Mouse (Mus musculus) G1E (cell line): ENCODE measurements around the gene Pla2g15. TPM values are rescaled to one million over a fixed set of nuclear protein-coding genes. Genes with fewer than 3 reads are reported as not detected.

Experiments used
- ATAC-seq: 2 replicates; pipeline ENCODE4 v1.8.0; 2016; ENCODE audit warnings: mild to moderate bottlenecking; ENCODE audit not compliant: insufficient number of reproducible peaks, poor library complexity, low FRiP score, severe bottlenecking; ENCODE audit errors: extremely low read depth
- DNase-seq: peaks from one replicate; pipeline ENCODE4 v3.0.0; 2012; ENCODE audit warnings: low spot score
- H3K27me3 ChIP-seq: 2 replicates; pipeline ENCODE4 v1.6.1; 2012; ENCODE audit warnings: mild to moderate bottlenecking, low read length, inconsistent platforms; ENCODE audit not compliant: insufficient read depth
- H3K36me3 ChIP-seq: replicated peaks from 2 replicates; pipeline ENCODE3; 2012; ENCODE audit warnings: mild to moderate bottlenecking, inconsistent platforms
- H3K4me1 ChIP-seq: 2 replicates; pipeline ENCODE4 v1.6.1; 2012; ENCODE audit warnings: low read depth, low read length, inconsistent platforms, mixed read lengths; ENCODE audit not compliant: insufficient read depth
- H3K4me3 ChIP-seq: 2 replicates; pipeline ENCODE4 v1.5.1; 2012; ENCODE audit warnings: low read depth, mild to moderate bottlenecking, inconsistent platforms, low read length, moderate library complexity, mixed read lengths
- H3K9me3 ChIP-seq: replicated peaks from 2 replicates; pipeline ENCODE4 v1.6.1; 2012; ENCODE audit warnings: inconsistent platforms
- CTCF ChIP-seq: IDR thresholded peaks from 2 replicates; pipeline ENCODE4 v1.5.1; 2012; ENCODE audit warnings: low read depth, low read length, inconsistent platforms, mixed read lengths
- GATA1 ChIP-seq: IDR thresholded peaks from 2 replicates; pipeline ENCODE4 v1.6.1; 2012; ENCODE audit warnings: borderline replicate concordance, low read length, inconsistent platforms, mixed read lengths
- GATA2 ChIP-seq: IDR thresholded peaks from 2 replicates; pipeline ENCODE4 v1.6.1; 2012; ENCODE audit warnings: low read depth, low read length, inconsistent platforms, borderline replicate concordance
- POLR2AphosphoS5 ChIP-seq: IDR thresholded peaks from 2 replicates; pipeline ENCODE4 v1.6.1; 2012; ENCODE audit warnings: low read depth, low read length, inconsistent platforms; ENCODE audit not compliant: insufficient replicate concordance
- TAL1 ChIP-seq: conservative IDR thresholded peaks from 2 replicates; pipeline ENCODE4 v1.6.1; 2012; ENCODE audit warnings: low read depth, low read length, inconsistent platforms, mixed read lengths
- polyA plus RNA-seq: library from polyadenylated mRNA; stranded (reverse); fragments of >175 nt; gene quantifications from 2 replicates; pipeline ENCODE4 v1.2.3, GENCODE M21; 2012
- total RNA-seq, 2 experiments: library from RNA; stranded (forward) in 1 of 2; stranded (reverse) in 1 of 2; fragments of 200-1000 nt in 1 of 2; fragments of >200 nt in 1 of 2; fragmentation: Nextera tagmentation in 1 of 2; gene quantifications; 2 replicates each; pipeline ENCODE4 v1.2.3; 2014 to 2017

Gene Pla2g15
- total and polyA plus RNA-seq, 3 experiments, result 0.39 to 0.55 TPM; not detected in 1

DNA sequence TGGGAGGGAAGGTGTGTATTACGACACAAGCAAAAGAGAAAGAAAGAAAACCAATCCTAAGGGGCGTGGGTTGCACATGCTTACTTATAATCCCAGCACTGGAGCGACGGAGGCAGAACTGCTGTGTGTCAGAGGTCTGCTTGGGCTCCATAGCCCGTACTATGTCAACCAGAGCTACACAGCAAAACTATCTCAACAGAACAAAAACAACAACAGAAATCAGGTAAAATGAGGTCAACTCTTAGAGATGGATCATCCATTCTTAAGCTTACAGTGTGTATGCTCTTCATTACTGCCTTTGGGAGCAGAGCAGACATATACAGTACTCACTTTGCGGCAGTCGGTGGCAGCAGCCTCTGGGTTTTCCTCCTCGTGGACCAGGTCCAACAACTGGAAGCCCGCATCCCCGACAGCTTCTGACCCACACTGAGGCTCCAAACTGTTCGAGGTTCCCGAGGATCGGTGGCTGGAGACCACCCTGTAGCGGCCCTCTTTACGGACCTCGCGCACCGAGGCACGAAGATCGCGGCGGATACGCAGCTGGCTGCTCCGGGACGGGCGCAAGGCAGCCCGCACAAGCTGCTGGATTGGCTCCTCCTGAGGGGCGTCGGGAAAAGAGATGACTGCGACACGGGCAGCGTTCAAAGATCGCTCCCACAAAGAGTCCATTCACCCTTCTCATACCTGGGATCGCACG is 60.0 kb downstream of the Pla2g15 start:
- Histone ChIP-seq H3K9me3 (no peaks in the 10 kb centered on the region), H3K36me3 (peaks cover 58% of the 10 kb centered on the region), H3K4me1 (peaks cover 30% of the 10 kb centered on the region), H3K4me3 (peak overlapping the region; percentile 86), H3K27me3 (no peaks in the 10 kb centered on the region)
- DNase-seq (peak; percentile 43), ATAC-seq (peak; percentile 18; the same call in 1 of the 2 replicates)
- TF ChIP-seq GATA2, result no peak
- no peak for TF ChIP-seq POLR2AphosphoS5
- no peak for TF ChIP-seq TAL1
- no peak for TF ChIP-seq GATA1
- TF ChIP-seq CTCF, result no peak

- Histone ChIP-seq H3K27me3 (no peaks in the 10 kb centered on the region), H3K4me1 (peaks cover 30% of the 10 kb centered on the region), H3K9me3 (no peaks in the 10 kb centered on the region), H3K4me3 (peak within 1 kb of the TSS; percentile 86), H3K36me3 (peaks cover 59% of the 10 kb centered on the region)
- TF ChIP-seq CTCF, result no peak
- TF ChIP-seq GATA1, result no peak
- no peak for TF ChIP-seq POLR2AphosphoS5
- no peak for TF ChIP-seq TAL1
- TF ChIP-seq GATA2, result no peak
- ATAC-seq (peak; percentile 73), DNase-seq (peak; percentile 91)
Observed at GRCm38 (mm10) chr8:106210821-106211345, 60.7 kb downstream of the Pla2g15 start, which contains the start of the genes Slc7a6os and Prmt7. TSS of gene Slc7a6os (minus strand) at chr8:106210935. TSS of gene Prmt7 (plus strand) at chr8:106210936.

DNA sequence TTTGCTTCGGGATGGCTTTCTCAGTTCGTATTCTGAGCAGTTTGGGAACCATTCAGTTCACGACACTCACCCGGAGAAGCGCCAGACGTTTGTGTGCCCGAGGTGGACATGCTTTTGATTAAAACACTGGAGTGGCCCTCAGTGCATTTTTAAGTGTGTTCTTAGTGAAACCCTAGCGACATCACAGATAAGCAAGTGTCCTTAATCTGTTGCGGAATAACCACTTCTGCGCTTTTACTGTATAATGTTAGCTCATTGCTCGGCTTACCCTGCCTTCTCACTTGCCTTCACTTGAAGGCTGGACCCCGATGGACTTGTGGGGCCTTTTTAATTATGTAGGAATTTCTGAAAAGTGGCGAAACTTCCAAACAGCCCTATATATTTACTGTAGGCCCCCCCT is 61.2 kb downstream of the Pla2g15 start:
- DNase-seq (no peak), ATAC-seq (no peak)
- Histone ChIP-seq H3K9me3 (no peaks in the 10 kb centered on the region), H3K4me1 (peaks cover 30% of the 10 kb centered on the region), H3K4me3 (peak overlapping the region; percentile 86), H3K36me3 (peaks cover 62% of the 10 kb centered on the region), H3K27me3 (no peaks in the 10 kb centered on the region)
- no peak for TF ChIP-seq TAL1
- TF ChIP-seq CTCF, result no peak
- no peak for TF ChIP-seq POLR2AphosphoS5
- TF ChIP-seq GATA2, result no peak
- no peak for TF ChIP-seq GATA1

- peaks cover 28% of the 10 kb centered on the region for H3K4me1 ChIP-seq
- H3K4me3 ChIP-seq, result no peak overlapping the region
- no peak for TF ChIP-seq TAL1
- TF ChIP-seq GATA2, result no peak
- TF ChIP-seq POLR2AphosphoS5, result no peak
- TF ChIP-seq CTCF, result no peak
- no peak for TF ChIP-seq GATA1
- H3K36me3 ChIP-seq, result peaks cover 65% of the 10 kb centered on the region
- no peak for ATAC-seq
- H3K27me3 ChIP-seq, result no peaks in the 10 kb centered on the region
- DNase-seq, result no peak
- no peaks in the 10 kb centered on the region for H3K9me3 ChIP-seq
Observed at GRCm38 (mm10) chr8:106213959-106214358, 63.8 kb downstream of the Pla2g15 start.

Other genes starting within 250 kb of the Pla2g15 start
- 26.1 and 32.1 TPM in 2 replicates for gene Pskh1, start 250.0 kb upstream of the Pla2g15 start, total RNA-seq (2014; fragmentation: Nextera tagmentation)
- gene Pskh1, start 250.0 kb upstream of the Pla2g15 start, total RNA-seq (2017), result 21.3 and 22.7 TPM in 2 replicates
- gene Pskh1, start 250.0 kb upstream of the Pla2g15 start, polyA plus RNA-seq, result 13.1 and 19.5 TPM in 2 replicates
- not detected in 2 replicates for gene Ctrl, start 216.5 kb upstream of the Pla2g15 start, total RNA-seq (2014; fragmentation: Nextera tagmentation)
- gene Ctrl, start 216.5 kb upstream of the Pla2g15 start, total RNA-seq (2017), result 0.38 and 1.1 TPM in 2 replicates
- gene Ctrl, start 216.5 kb upstream of the Pla2g15 start, polyA plus RNA-seq, result 0.14 TPM in 1 of 2 replicates, not detected in the other
- gene Psmb10, start 212.0 kb upstream of the Pla2g15 start, total RNA-seq (2014; fragmentation: Nextera tagmentation), result 14.4 and 16.3 TPM in 2 replicates
- gene Psmb10, start 212.0 kb upstream of the Pla2g15 start, total RNA-seq (2017), result 15.3 and 19.7 TPM in 2 replicates
- gene Psmb10, start 212.0 kb upstream of the Pla2g15 start, polyA plus RNA-seq, result 125 and 148 TPM in 2 replicates
- 0.92 TPM in 1 of 2 replicates, not detected in the other for gene Lcat, start 207.0 kb upstream of the Pla2g15 start, total RNA-seq (2014; fragmentation: Nextera tagmentation)
- 0.17 and 0.22 TPM in 2 replicates for gene Lcat, start 207.0 kb upstream of the Pla2g15 start, total RNA-seq (2017)
- gene Lcat, start 207.0 kb upstream of the Pla2g15 start, polyA plus RNA-seq, result 0.29 and 0.40 TPM in 2 replicates
- 3.7 and 4.4 TPM in 2 replicates for gene Slc12a4, start 184.3 kb upstream of the Pla2g15 start, total RNA-seq (2014; fragmentation: Nextera tagmentation)
- 6.6 and 7.2 TPM in 2 replicates for gene Slc12a4, start 184.3 kb upstream of the Pla2g15 start, total RNA-seq (2017)
- 7.4 and 8.7 TPM in 2 replicates for gene Slc12a4, start 184.3 kb upstream of the Pla2g15 start, polyA plus RNA-seq
- gene Dpep3, start 171.0 kb upstream of the Pla2g15 start, total RNA-seq (2014; fragmentation: Nextera tagmentation), result not detected in 2 replicates
- 0.05 TPM in 1 of 2 replicates, not detected in the other for gene Dpep3, start 171.0 kb upstream of the Pla2g15 start, total RNA-seq (2017)
- gene Dpep3, start 171.0 kb upstream of the Pla2g15 start, polyA plus RNA-seq, result not detected in 2 replicates
- gene Dus2, start 159.1 kb upstream of the Pla2g15 start, total RNA-seq (2014; fragmentation: Nextera tagmentation), result 20.9 and 21.7 TPM in 2 replicates
- gene Dus2, start 159.1 kb upstream of the Pla2g15 start, total RNA-seq (2017), result 14.2 and 18.3 TPM in 2 replicates
- 3.6 and 3.9 TPM in 2 replicates for gene Dus2, start 159.1 kb upstream of the Pla2g15 start, polyA plus RNA-seq
- gene Dpep2nb, start 144.4 kb upstream of the Pla2g15 start, total RNA-seq (2014; fragmentation: Nextera tagmentation), result not detected in 2 replicates
- 0.16 TPM in 1 of 2 replicates, not detected in the other for gene Dpep2nb, start 144.4 kb upstream of the Pla2g15 start, total RNA-seq (2017)
- gene Dpep2nb, start 144.4 kb upstream of the Pla2g15 start, polyA plus RNA-seq, result not detected in 2 replicates
- 9.9 TPM in 2 replicates for gene Ddx28, start 138.5 kb upstream of the Pla2g15 start, total RNA-seq (2014; fragmentation: Nextera tagmentation)
- gene Ddx28, start 138.5 kb upstream of the Pla2g15 start, total RNA-seq (2017), result 18.6 and 19.4 TPM in 2 replicates
- gene Ddx28, start 138.5 kb upstream of the Pla2g15 start, polyA plus RNA-seq, result 22.6 and 26.0 TPM in 2 replicates
- gene Nfatc3, start 91.6 kb upstream of the Pla2g15 start, total RNA-seq (2014; fragmentation: Nextera tagmentation), result 189 and 192 TPM in 2 replicates
- gene Nfatc3, start 91.6 kb upstream of the Pla2g15 start, total RNA-seq (2017), result 29.6 and 31.0 TPM in 2 replicates
- 13.0 and 15.0 TPM in 2 replicates for gene Nfatc3, start 91.6 kb upstream of the Pla2g15 start, polyA plus RNA-seq
- not detected in 2 replicates for gene Esrp2, start 13.4 kb upstream of the Pla2g15 start, total RNA-seq (2014; fragmentation: Nextera tagmentation)
- gene Esrp2, start 13.4 kb upstream of the Pla2g15 start, total RNA-seq (2017), result 0.06 TPM in 1 of 2 replicates, not detected in the other
- gene Esrp2, start 13.4 kb upstream of the Pla2g15 start, polyA plus RNA-seq, result not detected in 2 replicates
- 6.6 and 7.1 TPM in 2 replicates for gene Slc7a6, start 18.5 kb downstream of the Pla2g15 start, total RNA-seq (2014; fragmentation: Nextera tagmentation)
- 4.1 TPM in 2 replicates for gene Slc7a6, start 18.5 kb downstream of the Pla2g15 start, total RNA-seq (2017)
- 1.0 and 1.3 TPM in 2 replicates for gene Slc7a6, start 18.5 kb downstream of the Pla2g15 start, polyA plus RNA-seq
- gene Slc7a6os, start 60.5 kb downstream of the Pla2g15 start, total RNA-seq (2014; fragmentation: Nextera tagmentation), result 32.7 and 36.3 TPM in 2 replicates
- gene Slc7a6os, start 60.5 kb downstream of the Pla2g15 start, total RNA-seq (2017), result 41.0 and 45.6 TPM in 2 replicates
- gene Slc7a6os, start 60.5 kb downstream of the Pla2g15 start, polyA plus RNA-seq, result 24.1 and 25.6 TPM in 2 replicates
- 16.1 and 20.0 TPM in 2 replicates for gene Prmt7, start 60.5 kb downstream of the Pla2g15 start, total RNA-seq (2014; fragmentation: Nextera tagmentation)
- gene Prmt7, start 60.5 kb downstream of the Pla2g15 start, total RNA-seq (2017), result 22.8 and 27.4 TPM in 2 replicates
- 20.5 and 43.9 TPM in 2 replicates for gene Prmt7, start 60.5 kb downstream of the Pla2g15 start, polyA plus RNA-seq
- gene Smpd3, start 187.6 kb downstream of the Pla2g15 start, total RNA-seq (2014; fragmentation: Nextera tagmentation), result not detected in 2 replicates
- 0.06 TPM in 1 of 2 replicates, not detected in the other for gene Smpd3, start 187.6 kb downstream of the Pla2g15 start, total RNA-seq (2017)
- not detected in 2 replicates for gene Smpd3, start 187.6 kb downstream of the Pla2g15 start, polyA plus RNA-seq